Mouse (Mus musculus) spleen, postnatal 14 days (tissue): ENCODE data around the gene Tpcn1.

Experiments
- DNase-seq, 2 experiments: peaks; one replicate each; pipeline ENCODE4 v3.0.0; 2021 to 2022; ENCODE audit warnings: low spot score in 2 of 2

Tpcn1 gene

GRCm38 (mm10) chr5:120579211-120579897 lies 9.1 kb downstream of the Tpcn1 start:
- no peak for DNase-seq

GRCm38 (mm10) chr5:120578504-120579081 lies 9.9 kb downstream of the Tpcn1 start:
- DNase-seq: peak in 1 of 2 experiments; percentile 40

GRCm38 (mm10) chr5:120577935-120578441 lies 10.5 kb downstream of the Tpcn1 start:
- DNase-seq: peak; percentile 59 to 70

GRCm38 (mm10) chr5:120576781-120577301 lies 11.6 kb downstream of the Tpcn1 start:
- DNase-seq: no peak

- DNase-seq: no peak
Measured at GRCm38 (mm10) chr5:120574469-120575063, 13.9 kb downstream of the Tpcn1 start.

- DNase-seq: no peak
Measured at GRCm38 (mm10) chr5:120571056-120571740, 17.3 kb downstream of the Tpcn1 start.

GRCm38 (mm10) chr5:120570289-120570897 lies 18.1 kb downstream of the Tpcn1 start:
- no peak for DNase-seq

- DNase-seq: no peak
Measured at GRCm38 (mm10) chr5:120569791-120570190, 18.7 kb downstream of the Tpcn1 start.

GRCm38 (mm10) chr5:120568964-120569363 lies 19.5 kb downstream of the Tpcn1 start:
- no peak for DNase-seq

GRCm38 (mm10) chr5:120568336-120568768 lies 20.1 kb downstream of the Tpcn1 start:
- no peak for DNase-seq

- DNase-seq: no peak
Measured at GRCm38 (mm10) chr5:120567761-120568211, 20.7 kb downstream of the Tpcn1 start.

GRCm38 (mm10) chr5:120567253-120567701 lies 21.2 kb downstream of the Tpcn1 start:
- DNase-seq: no peak

- no peak for DNase-seq
Measured at GRCm38 (mm10) chr5:120566681-120567252, 21.7 kb downstream of the Tpcn1 start.

GRCm38 (mm10) chr5:120566101-120566500 lies 22.4 kb downstream of the Tpcn1 start:
- DNase-seq: no peak

GRCm38 (mm10) chr5:120565171-120565905 lies 23.1 kb downstream of the Tpcn1 start:
- DNase-seq: no peak

- DNase-seq: no peak
Measured at GRCm38 (mm10) chr5:120563914-120564311, 24.6 kb downstream of the Tpcn1 start.

GRCm38 (mm10) chr5:120562956-120563913 lies 25.2 kb downstream of the Tpcn1 start:
- DNase-seq: no peak

GRCm38 (mm10) chr5:120560616-120561311 lies 27.7 kb downstream of the Tpcn1 start:
- DNase-seq: no peak
